Comparison of ENCODE assay signal across 12 mouse cellular contexts in the genomic region with DNA sequence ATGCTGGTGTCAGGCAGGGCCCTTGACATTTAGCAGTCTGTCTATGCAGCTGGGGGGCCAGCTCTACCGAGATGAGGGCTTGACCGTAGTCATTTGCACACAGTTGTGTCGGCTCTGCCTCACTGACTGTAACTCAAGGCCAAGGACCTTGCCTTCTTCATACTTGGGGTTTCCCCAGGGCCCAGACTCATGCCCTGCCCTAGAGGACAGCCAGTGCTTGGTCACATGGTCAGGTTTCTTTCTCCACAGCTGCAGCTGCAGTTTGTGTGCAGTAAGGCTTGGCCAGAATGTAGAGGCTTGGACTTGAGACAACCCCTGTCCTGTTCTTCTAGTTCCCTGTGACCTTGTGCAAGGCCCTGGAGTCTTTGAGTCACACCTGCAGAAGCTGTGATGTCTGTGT.
DNase-seq lines count a peak whose midpoint lies in the region; ATAC-seq lines count a peak whose summit lies in the region.
"Had no signal": no experiment of that assay in that cellular context is flagged by ENCODE, and none has a peak within 500 bp of the region (broad histone marks: within the 10 kb centered on the region; RNA-seq: fewer than 3 reads in every experiment).

No protein-coding gene starts in this region.

- ATAC-seq in hindbrain, embryonic 14.5 days (ENCODE audit: low FRiP score): no peak
- ATAC-seq in midbrain, embryonic 14.5 days (ENCODE audit: low FRiP score, low TSS enrichment): no peak
- ATAC-seq: forebrain, embryonic 14.5 days had no signal

- no peak overlapping the region for H3K4me3 ChIP-seq in hindbrain, embryonic 10.5 days
- no peak overlapping the region for H3K4me3 ChIP-seq in hindbrain, embryonic 14.5 days (replicated peaks; ENCODE audit: low read length)
- H3K4me3 ChIP-seq in midbrain, embryonic 14.5 days (replicated peaks; ENCODE audit: low read depth, low read length): no peak overlapping the region
- H3K4me3 ChIP-seq: neural tube, embryonic 12.5 days had no signal

- H3K9ac ChIP-seq in hindbrain, embryonic 14.5 days: no peak overlapping the region
- H3K9ac ChIP-seq in midbrain, embryonic 14.5 days (replicated peaks; ENCODE audit: low read length): no peak overlapping the region
- H3K9ac ChIP-seq: liver, embryonic 14.5 days; neural tube, embryonic 12.5 days had no signal

- no peaks in the 10 kb centered on the region for H3K36me3 ChIP-seq in hindbrain, embryonic 10.5 days
- no peaks in the 10 kb centered on the region for H3K36me3 ChIP-seq in hindbrain, embryonic 14.5 days (replicated peaks; ENCODE audit: control insufficient read depth, insufficient read depth)
- no peaks in the 10 kb centered on the region for H3K36me3 ChIP-seq in midbrain, embryonic 14.5 days (ENCODE audit: control insufficient read depth, insufficient read depth, low read length)
- H3K36me3 ChIP-seq: neural tube, embryonic 12.5 days had no signal

- 0 out of 2 replicates have a peak overlapping the region, but pooled peaks have one; percentile 12 for H3K27ac ChIP-seq in hindbrain, embryonic 10.5 days
- no peak overlapping the region for H3K27ac ChIP-seq in hindbrain, embryonic 14.5 days
- H3K27ac ChIP-seq in midbrain, embryonic 14.5 days (replicated peaks; ENCODE audit: low read depth, low read length): no peak overlapping the region
- H3K27ac ChIP-seq: liver, embryonic 14.5 days; neural tube, embryonic 12.5 days had no signal

- peaks cover 50% of the 10 kb centered on the region for H3K27me3 ChIP-seq in hindbrain, embryonic 10.5 days (ENCODE audit: insufficient read depth, poor library complexity, severe bottlenecking)
- H3K27me3 ChIP-seq in hindbrain, embryonic 14.5 days (ENCODE audit: control insufficient read depth, insufficient read depth, low read length): no peaks in the 10 kb centered on the region
- H3K27me3 ChIP-seq in midbrain, embryonic 14.5 days (ENCODE audit: control insufficient read depth, insufficient read depth, low read length): no peaks in the 10 kb centered on the region
- H3K27me3 ChIP-seq: neural tube, embryonic 12.5 days had no signal

- H3K4me2 ChIP-seq in hindbrain, embryonic 14.5 days (replicated peaks): no peak overlapping the region
- no peak overlapping the region for H3K4me2 ChIP-seq in midbrain, embryonic 14.5 days (ENCODE audit: low read length)
- H3K4me2 ChIP-seq: neural tube, embryonic 12.5 days had no signal

- DNase-seq in hindbrain, embryonic 10.5 days (ENCODE audit: low spot score): no peak
- DNase-seq in hindbrain, embryonic 14.5 days (ENCODE audit: low spot score): no peak
- peak; percentile 87 for DNase-seq in A20 (ENCODE audit: low read depth, low spot score)
- DNase-seq in adrenal gland, postnatal 36 days: peak; percentile 58 to 61
- DNase-seq in kidney, postnatal 36 days: peak; percentile 53 to 63
- no peak for DNase-seq in urinary bladder, adult 2 months (ENCODE audit: low spot score)
- DNase-seq in urinary bladder, postnatal 14 days (ENCODE audit: low spot score): no peak
- no peak for DNase-seq in midbrain, embryonic 14.5 days
- DNase-seq: cerebellum, postnatal 36 days had no signal

- peaks cover 55% of the 10 kb centered on the region for H3K4me1 ChIP-seq in hindbrain, embryonic 10.5 days (replicated peaks)
- H3K4me1 ChIP-seq in hindbrain, embryonic 14.5 days (replicated peaks; ENCODE audit: control insufficient read depth, insufficient read depth, low read length): peaks cover 8% of the 10 kb centered on the region
- peaks cover 14% of the 10 kb centered on the region; the same call in 1 of the 2 replicates for H3K4me1 ChIP-seq in midbrain, embryonic 14.5 days (ENCODE audit: control insufficient read depth, insufficient read depth, low read length)

- 89% methylated on average over 3 of the region's 3 CpGs for WGBS in hindbrain, embryonic 10.5 days
- WGBS in hindbrain, embryonic 14.5 days: 79% methylated on average over 3 of the region's 3 CpGs
- WGBS in midbrain, embryonic 14.5 days: 90% methylated on average over 3 of the region's 3 CpGs

- H3K9me3 ChIP-seq in hindbrain, embryonic 10.5 days: no peaks in the 10 kb centered on the region
- H3K9me3 ChIP-seq in hindbrain, embryonic 14.5 days (ENCODE audit: control insufficient read depth, low read length): no peaks in the 10 kb centered on the region
- H3K9me3 ChIP-seq in midbrain, embryonic 14.5 days (ENCODE audit: control insufficient read depth, low read length): no peaks in the 10 kb centered on the region
- H3K9me3 ChIP-seq: neural tube, embryonic 12.5 days had no signal

Comparison
In these comparisons a context has a peak if more than half of its experiments do, and no peak if none do; other contexts are left out.
1. DNase-seq: peak in A20 (single experiment), adrenal gland, postnatal 36 days (2 of 2) and kidney, postnatal 36 days (2 of 2); none in hindbrain, embryonic 10.5 days (single experiment), hindbrain, embryonic 14.5 days (single experiment), urinary bladder, adult 2 months (single experiment), urinary bladder, postnatal 14 days (single experiment) and midbrain, embryonic 14.5 days (single experiment).